Comparison of ENCODE assay signal across 18 mouse cellular contexts in genomic region chr5:103370456-103370855, GRCm38 (mm10).
"Had no signal": no experiment of that assay in that cellular context is flagged by ENCODE, and none has a peak within 500 bp of the region (broad histone marks: within the 10 kb centered on the region; RNA-seq: fewer than 3 reads in every experiment).

No protein-coding gene starts in this region.

- H3K4me3 ChIP-seq: left cerebral cortex, adult 2 months; liver, embryonic 13.5 days; megakaryocyte, embryonic 14.5 days; midbrain, embryonic 10.5 days; neural tube, embryonic 12.5 days; neural tube, embryonic 15.5 days; stomach, embryonic 15.5 days had no signal

- H3K27ac ChIP-seq: left cerebral cortex, adult 2 months; liver, embryonic 13.5 days; midbrain, embryonic 10.5 days; neural tube, embryonic 12.5 days; neural tube, embryonic 15.5 days; stomach, embryonic 15.5 days had no signal

- H3K27me3 ChIP-seq: neural tube, embryonic 12.5 days; stomach, embryonic 15.5 days had no signal

- H3K9me3 ChIP-seq: liver, embryonic 13.5 days; neural tube, embryonic 15.5 days; stomach, embryonic 15.5 days had no signal

- H3K9ac ChIP-seq: liver, embryonic 13.5 days; neural tube, embryonic 12.5 days; neural tube, embryonic 15.5 days; stomach, embryonic 15.5 days had no signal

- H3K4me2 ChIP-seq: liver, embryonic 13.5 days; neural tube, embryonic 12.5 days; neural tube, embryonic 15.5 days; stomach, embryonic 15.5 days had no signal

- ATAC-seq: intestine, embryonic 16.5 days had no signal

- H3K36me3 ChIP-seq: liver, embryonic 13.5 days; midbrain, embryonic 10.5 days; neural tube, embryonic 12.5 days; neural tube, embryonic 15.5 days; stomach, embryonic 15.5 days had no signal

- DNase-seq: kidney, adult 2 months; kidney, postnatal 10 days; kidney, postnatal 36 days; layer of hippocampus, postnatal 36 days; liver, embryonic 13.5 days; lung, postnatal 14 days; midbrain, embryonic 14.5 days; right cerebral cortex, adult 18-20 months; right cerebral cortex, postnatal 14 days; spleen, adult 18-20 months; thymus, postnatal 25 days had no signal

- H3K4me1 ChIP-seq: liver, embryonic 13.5 days; megakaryocyte, embryonic 14.5 days; midbrain, embryonic 10.5 days; neural tube, embryonic 12.5 days; neural tube, embryonic 15.5 days had no signal
